Mouse (Mus musculus) kidney, embryonic 16.5 days (tissue): ENCODE results near the gene Megf11. TPM values are rescaled to one million over a fixed set of nuclear protein-coding genes. Genes with fewer than 3 reads are reported as not detected.
A peak's percentile ranks its signal among the peaks of the same experiment; 100 is the strongest.

Source experiments
- ATAC-seq: fragments of 200-750 bp; cut with Nextera tagmentation; 2 replicates; pipeline ENCODE4 v1.8.0; 2017; ENCODE audit warnings: moderate TSS enrichment; ENCODE audit not compliant: low FRiP score, low TSS enrichment
- H3K27ac ChIP-seq: fragments of 300-500 bp; sonication (generic); 2 replicates; pipeline ENCODE4 v1.5.1; 2014; ENCODE audit warnings: low read length
- H3K27me3 ChIP-seq: fragments of 300-500 bp; sonication (generic); 2 replicates; pipeline ENCODE4 v1.6.1; 2014; ENCODE audit warnings: low read length, control low read depth, mixed read lengths; ENCODE audit not compliant: insufficient read depth
- H3K36me3 ChIP-seq: fragments of 300-500 bp; sonication (generic); 2 replicates; pipeline ENCODE4 v1.6.1; 2014; ENCODE audit warnings: low read length, control low read depth, mixed read lengths; ENCODE audit not compliant: insufficient read depth
- H3K4me1 ChIP-seq: fragments of 300-500 bp; sonication (generic); 2 replicates; pipeline ENCODE4 v1.6.1; 2014; ENCODE audit warnings: low read length, control low read depth, mixed read lengths; ENCODE audit not compliant: insufficient read depth
- H3K4me2 ChIP-seq: fragments of 300-500 bp; sonication (generic); replicated peaks from 2 replicates; pipeline ENCODE4 v1.6.1; 2014; ENCODE audit warnings: low read depth, low read length
- H3K4me3 ChIP-seq: fragments of 300-500 bp; sonication (generic); 2 replicates; pipeline ENCODE4 v1.5.1; 2014; ENCODE audit warnings: mild to moderate bottlenecking, low read length
- H3K9ac ChIP-seq: fragments of 300-500 bp; sonication (generic); replicated peaks from 2 replicates; pipeline ENCODE4 v1.6.1; 2014; ENCODE audit warnings: low read length
- H3K9me3 ChIP-seq: fragments of 300-500 bp; sonication (generic); 2 replicates; pipeline ENCODE4 v1.6.1; 2016; ENCODE audit warnings: low read length, control low read depth
- WGBS: fragments of 180-500 bp; shearing (Covaris S2); extraction: QIAGEN DNeasy Blood & Tissue Kit; methylation state at CpG from one replicate; pipeline ENCODE4 v1.1.7; 2014; 5-methylcytosine and 5-hydroxymethylcytosine counted together
- polyA plus RNA-seq: library from polyadenylated mRNA; unstranded; fragments of >200 nt; fragmentation: Nextera tagmentation; extraction: Ambion mirVana; gene quantifications from 2 replicates; pipeline ENCODE4 v1.2.1, GENCODE M21; 2015

Gene Megf11
- polyA plus RNA-seq, 1 experiment from 2014 or later, result 4.7 TPM

- no peak for ATAC-seq
- H3K9ac ChIP-seq, result peak overlapping the region; percentile 45
- H3K4me2 ChIP-seq, result peak overlapping the region; percentile 28
- H3K4me3 ChIP-seq, result no peak overlapping the region
- H3K4me1 ChIP-seq, result peaks cover 30% of the 10 kb centered on the region
- WGBS, result 8% methylated on average over 9 of the region's 9 CpGs
- no peaks in the 10 kb centered on the region for H3K9me3 ChIP-seq
- peak overlapping the region; percentile 37; the same call in 1 of the 2 replicates for H3K27ac ChIP-seq
- H3K27me3 ChIP-seq, result 0 out of 2 replicates have a peak, but pooled peaks cover under 1% of the 10 kb centered on the region
- H3K36me3 ChIP-seq, result no peaks in the 10 kb centered on the region
Measured at GRCm38 (mm10) chr9:64455910-64456309, 70.5 kb downstream of the Megf11 start.

- Histone ChIP-seq H3K27me3 (0 out of 2 replicates have a peak, but pooled peaks cover 3% of the 10 kb centered on the region), H3K4me2 (no peak overlapping the region), H3K4me3 (no peak overlapping the region), H3K9ac (peak overlapping the region; percentile 9; the same call in 1 of the 2 replicates), H3K9me3 (no peaks in the 10 kb centered on the region), H3K4me1 (peaks cover 34% of the 10 kb centered on the region), H3K27ac (peak overlapping the region; percentile 89), H3K36me3 (no peaks in the 10 kb centered on the region)
- 0 out of 2 replicates have a peak, but pooled peaks have one; percentile 35 for ATAC-seq
- 30% methylated on average over 7 of the region's 7 CpGs for WGBS
Measured at GRCm38 (mm10) chr9:64457596-64457995, 72.2 kb downstream of the Megf11 start.

GRCm38 (mm10) chr9:64461568-64462308, 76.3 kb downstream of the Megf11 start:
- no peaks in the 10 kb centered on the region for H3K36me3 ChIP-seq
- no peak overlapping the region for H3K9ac ChIP-seq
- no peak overlapping the region for H3K27ac ChIP-seq
- H3K4me2 ChIP-seq, result no peak overlapping the region
- WGBS, result 54% methylated on average over 16 of the region's 16 CpGs
- H3K9me3 ChIP-seq, result no peaks in the 10 kb centered on the region
- 0 out of 2 replicates have a peak, but pooled peaks cover 3% of the 10 kb centered on the region for H3K27me3 ChIP-seq
- no peak overlapping the region for H3K4me3 ChIP-seq
- ATAC-seq, result no peak
- peaks cover 35% of the 10 kb centered on the region for H3K4me1 ChIP-seq

- peaks cover 24% of the 10 kb centered on the region for H3K4me1 ChIP-seq
- peak; percentile 55; the same call in 1 of the 2 replicates for ATAC-seq
- H3K27ac ChIP-seq, result no peak overlapping the region
- H3K9ac ChIP-seq, result no peak overlapping the region
- no peaks in the 10 kb centered on the region for H3K9me3 ChIP-seq
- H3K4me3 ChIP-seq, result no peak overlapping the region
- no peak overlapping the region for H3K4me2 ChIP-seq
- H3K27me3 ChIP-seq, result 0 out of 2 replicates have a peak, but pooled peaks cover 3% of the 10 kb centered on the region
- no peaks in the 10 kb centered on the region for H3K36me3 ChIP-seq
Measured at GRCm38 (mm10) chr9:64462870-64463269, 77.4 kb downstream of the Megf11 start.

GRCm38 (mm10) chr9:64466090-64466489, 80.7 kb downstream of the Megf11 start:
- no peak overlapping the region for H3K4me2 ChIP-seq
- peak; percentile 71 for ATAC-seq
- H3K9ac ChIP-seq, result no peak overlapping the region
- H3K27me3 ChIP-seq, result 0 out of 2 replicates have a peak, but pooled peaks cover 3% of the 10 kb centered on the region
- no peaks in the 10 kb centered on the region for H3K9me3 ChIP-seq
- H3K4me3 ChIP-seq, result no peak overlapping the region
- H3K36me3 ChIP-seq, result no peaks in the 10 kb centered on the region
- WGBS, result 59% methylated on average over 8 of the region's 8 CpGs
- no peak overlapping the region for H3K27ac ChIP-seq
- H3K4me1 ChIP-seq, result peaks cover 16% of the 10 kb centered on the region

DNA sequence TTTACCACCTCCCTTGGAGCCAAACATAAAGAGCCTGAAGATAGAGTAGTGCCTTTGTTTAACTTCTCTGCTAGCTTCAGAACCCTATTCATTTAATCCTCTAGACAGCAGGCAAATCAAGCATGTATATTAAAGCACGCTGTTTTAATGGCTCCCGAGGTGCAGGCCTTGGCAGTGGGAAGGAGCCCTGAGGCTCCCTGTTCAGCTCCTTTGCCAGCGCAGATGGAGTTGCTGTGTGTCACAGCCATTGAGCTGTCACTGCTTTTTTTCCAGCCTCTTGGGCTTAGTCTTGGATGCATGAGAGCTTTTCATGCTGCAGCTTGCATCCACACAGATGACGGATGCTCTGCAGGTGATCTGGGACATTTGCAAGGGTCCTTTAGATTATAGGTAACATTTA, 81.1 kb downstream of the Megf11 start:
- WGBS, result 56% methylated on average over 4 of the region's 4 CpGs
- no peak overlapping the region for H3K4me2 ChIP-seq
- 0 out of 2 replicates have a peak, but pooled peaks cover 2% of the 10 kb centered on the region for H3K27me3 ChIP-seq
- peaks cover 16% of the 10 kb centered on the region for H3K4me1 ChIP-seq
- H3K4me3 ChIP-seq, result no peak overlapping the region
- no peaks in the 10 kb centered on the region for H3K36me3 ChIP-seq
- no peak for ATAC-seq
- H3K9ac ChIP-seq, result no peak overlapping the region
- H3K27ac ChIP-seq, result no peak overlapping the region
- H3K9me3 ChIP-seq, result no peaks in the 10 kb centered on the region

GRCm38 (mm10) chr9:64470806-64471205, 85.4 kb downstream of the Megf11 start:
- ATAC-seq, result no peak
- 95% methylated on average over 1 of the region's 1 CpGs for WGBS

GRCm38 (mm10) chr9:64471336-64471735, 85.9 kb downstream of the Megf11 start:
- 0 out of 2 replicates have a peak, but pooled peaks cover 2% of the 10 kb centered on the region for H3K27me3 ChIP-seq
- H3K9me3 ChIP-seq, result no peaks in the 10 kb centered on the region
- H3K36me3 ChIP-seq, result no peaks in the 10 kb centered on the region
- H3K27ac ChIP-seq, result no peak overlapping the region
- no peak overlapping the region for H3K4me3 ChIP-seq
- no peak for ATAC-seq
- WGBS, result 85% methylated on average over 3 of the region's 3 CpGs
- no peak overlapping the region for H3K9ac ChIP-seq
- no peak overlapping the region for H3K4me2 ChIP-seq
- H3K4me1 ChIP-seq, result peaks cover 33% of the 10 kb centered on the region

More at GRCm38 (mm10) chr9:64470806-64471205, 85.4 kb downstream of the Megf11 start:
- H3K4me1 ChIP-seq, result peaks cover 30% of the 10 kb centered on the region
- H3K27me3 ChIP-seq, result 0 out of 2 replicates have a peak, but pooled peaks cover 2% of the 10 kb centered on the region
- no peak overlapping the region for H3K4me3 ChIP-seq
- H3K27ac ChIP-seq, result no peak overlapping the region
- no peak overlapping the region for H3K4me2 ChIP-seq
- no peak overlapping the region for H3K9ac ChIP-seq
- H3K9me3 ChIP-seq, result no peaks in the 10 kb centered on the region
- no peaks in the 10 kb centered on the region for H3K36me3 ChIP-seq

GRCm38 (mm10) chr9:64472165-64472564, 86.7 kb downstream of the Megf11 start:
- WGBS, result 42% methylated on average over 2 of the region's 2 CpGs
- Histone ChIP-seq H3K4me2 (no peak overlapping the region), H3K36me3 (no peaks in the 10 kb centered on the region)

GRCm38 (mm10) chr9:64472743-64473142, 87.3 kb downstream of the Megf11 start:
- 51% methylated on average over 6 of the region's 6 CpGs for WGBS
- peaks cover 33% of the 10 kb centered on the region for H3K4me1 ChIP-seq

More at GRCm38 (mm10) chr9:64472165-64472564, 86.7 kb downstream of the Megf11 start:
- Histone ChIP-seq H3K27ac (no peak overlapping the region), H3K4me1 (peaks cover 33% of the 10 kb centered on the region), H3K9me3 (no peaks in the 10 kb centered on the region), H3K9ac (no peak overlapping the region), H3K4me3 (no peak overlapping the region), H3K27me3 (0 out of 2 replicates have a peak, but pooled peaks cover 2% of the 10 kb centered on the region)
- no peak for ATAC-seq

More at GRCm38 (mm10) chr9:64472743-64473142, 87.3 kb downstream of the Megf11 start:
- Histone ChIP-seq H3K4me3 (no peak overlapping the region), H3K27ac (peak overlapping the region; percentile 58; the same call in 1 of the 2 replicates), H3K36me3 (no peaks in the 10 kb centered on the region), H3K27me3 (0 out of 2 replicates have a peak, but pooled peaks cover 2% of the 10 kb centered on the region), H3K4me2 (no peak overlapping the region), H3K9me3 (no peaks in the 10 kb centered on the region), H3K9ac (no peak overlapping the region)
- ATAC-seq, result no peak
